Mouse (Mus musculus) limb, embryonic 14.5 days (tissue): ENCODE results near the gene Anks1. TPM values are rescaled to one million over a fixed set of nuclear protein-coding genes. Genes with fewer than 3 reads are reported as not detected.

Experiments used
- ATAC-seq: fragments of 200-750 bp; cut with Nextera tagmentation; 2 replicates; pipeline ENCODE4 v1.8.0; 2017; ENCODE audit warnings: low read depth, moderate number of reproducible peaks, moderate TSS enrichment; ENCODE audit not compliant: low FRiP score
- DNase-seq: peaks from one replicate; pipeline ENCODE4 v3.0.0-alpha.2; 2015; ENCODE audit warnings: low spot score
- H3K27ac ChIP-seq: fragments of 300-500 bp; sonication (generic); replicated peaks from 2 replicates; pipeline ENCODE4 v1.5.1; 2014; ENCODE audit warnings: low read depth, mild to moderate bottlenecking, low read length, moderate library complexity, mixed read lengths
- H3K27me3 ChIP-seq: fragments of 300-500 bp; sonication (generic); 2 replicates; pipeline ENCODE4 v1.6.1; 2014; ENCODE audit warnings: low read length, mixed read lengths; ENCODE audit not compliant: control insufficient read depth, insufficient read depth
- H3K36me3 ChIP-seq: fragments of 300-500 bp; sonication (generic); 2 replicates; pipeline ENCODE4 v1.6.1; 2014; ENCODE audit warnings: mild to moderate bottlenecking, low read length, moderate library complexity, mixed read lengths; ENCODE audit not compliant: control insufficient read depth, insufficient read depth
- H3K4me1 ChIP-seq: fragments of 300-500 bp; sonication (generic); 2 replicates; pipeline ENCODE4 v1.6.1; 2014; ENCODE audit warnings: antibody characterized with exemption, low read length, mixed read lengths; ENCODE audit not compliant: control insufficient read depth, insufficient read depth
- H3K4me2 ChIP-seq: fragments of 300-500 bp; sonication (generic); replicated peaks from 2 replicates; pipeline ENCODE4 v1.6.1; 2014; ENCODE audit warnings: low read depth, mild to moderate bottlenecking, low read length, moderate library complexity; ENCODE audit not compliant: severe bottlenecking
- H3K4me3 ChIP-seq: fragments of 300-500 bp; sonication (generic); replicated peaks from 2 replicates; pipeline ENCODE4 v1.5.1; 2014; ENCODE audit warnings: low read length
- H3K9ac ChIP-seq: fragments of 300-500 bp; sonication (generic); 2 replicates; pipeline ENCODE4 v1.6.1; 2014; ENCODE audit warnings: mild to moderate bottlenecking, low read depth, low read length, moderate library complexity; ENCODE audit not compliant: severe bottlenecking
- H3K9me3 ChIP-seq: fragments of 300-500 bp; sonication (generic); 2 replicates; pipeline ENCODE4 v1.6.1; 2016; ENCODE audit warnings: low read length; ENCODE audit not compliant: control insufficient read depth
- POLR2A ChIP-seq: fragments of 200-500 bp; IDR thresholded peaks from 2 replicates; pipeline ENCODE4 v1.8.0; 2012; ENCODE audit warnings: inconsistent platforms, mild to moderate bottlenecking, moderate library complexity, borderline replicate concordance; ENCODE audit not compliant: insufficient read depth, insufficient read length; ENCODE audit errors: extremely low read depth
- WGBS: fragments of 180-500 bp; shearing (Covaris S2); extraction: QIAGEN DNeasy Blood & Tissue Kit; methylation state at CpG from one replicate; pipeline ENCODE4 v1.1.7; 2014; 5-methylcytosine and 5-hydroxymethylcytosine counted together
- polyA plus RNA-seq, 2 experiments: library from polyadenylated mRNA; depleted of rRNA in 1 of 2; stranded (reverse) in 1 of 2; unstranded in 1 of 2; fragments of >200 nt; fragmentation: Nextera tagmentation in 1 of 2; extraction: Ambion mirVana in 1 of 2; gene quantifications; 2 replicates each; pipeline versions ENCODE4 v1.2.1 to v1.2.3; 2012 to 2014

Anks1 gene
- polyA plus RNA-seq, 2 experiments, result 14.6 to 40.6 TPM

DNA sequence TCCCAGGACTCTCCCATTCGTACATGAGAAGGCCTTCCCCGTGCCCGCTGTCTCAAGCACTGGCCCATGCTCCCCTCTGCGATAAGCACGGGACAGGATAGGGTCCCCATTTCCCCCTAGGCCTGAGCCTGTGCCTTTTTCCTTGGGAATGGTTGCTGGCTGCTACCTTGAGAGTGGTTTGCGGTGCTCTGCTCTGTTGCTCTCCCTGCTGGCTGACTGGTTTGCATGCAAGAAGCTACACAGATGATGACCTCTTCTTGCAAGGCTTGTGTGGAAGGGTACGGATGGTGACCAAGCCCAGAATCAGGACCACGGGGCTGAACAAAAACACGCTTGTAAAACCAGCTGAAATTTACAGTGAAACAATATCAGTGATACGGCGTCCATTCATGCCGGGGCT, 75.3 kb downstream of the Anks1 start:
- Histone ChIP-seq H3K36me3 (peaks cover 40% of the 10 kb centered on the region), H3K4me2 (no peak overlapping the region), H3K27ac (no peak overlapping the region), H3K9ac (no peak overlapping the region), H3K4me1 (no peaks in the 10 kb centered on the region), H3K27me3 (no peaks in the 10 kb centered on the region), H3K9me3 (no peaks in the 10 kb centered on the region), H3K4me3 (no peak overlapping the region)
- DNase-seq (no peak), ATAC-seq (no peak)
- TF ChIP-seq POLR2A, result no peak
- 94% methylated on average over 12 of the region's 12 CpGs for WGBS

DNA sequence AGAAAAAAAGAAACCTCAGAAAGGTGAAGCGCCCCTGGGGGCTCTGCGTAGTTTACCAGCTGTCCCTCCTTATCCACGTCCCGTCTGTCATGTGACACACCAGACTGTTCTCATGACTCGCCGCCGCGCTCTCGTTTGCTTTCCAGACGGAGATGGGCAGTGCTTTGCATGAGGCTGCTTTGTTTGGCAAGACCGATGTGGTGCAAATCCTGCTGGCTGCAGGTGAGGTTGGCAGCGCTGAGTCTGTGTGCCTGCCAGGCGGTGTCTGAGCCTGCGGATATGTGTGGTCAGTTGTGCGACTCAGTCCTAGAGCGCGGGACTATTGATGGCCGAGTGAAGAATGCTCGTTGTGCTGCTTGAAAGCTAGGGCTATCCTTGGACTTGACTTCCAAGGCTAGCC, 77.0 kb downstream of the Anks1 start:
- H3K27me3 ChIP-seq, result no peaks in the 10 kb centered on the region
- H3K4me1 ChIP-seq, result no peaks in the 10 kb centered on the region
- no peak for TF ChIP-seq POLR2A
- DNase-seq (no peak), ATAC-seq (no peak)
- H3K36me3 ChIP-seq, result peaks cover 55% of the 10 kb centered on the region
- H3K4me3 ChIP-seq, result no peak overlapping the region
- H3K9ac ChIP-seq, result no peak overlapping the region
- H3K4me2 ChIP-seq, result no peak overlapping the region
- H3K9me3 ChIP-seq, result no peaks in the 10 kb centered on the region
- H3K27ac ChIP-seq, result no peak overlapping the region
- WGBS, result 93% methylated on average over 19 of the region's 19 CpGs

DNA sequence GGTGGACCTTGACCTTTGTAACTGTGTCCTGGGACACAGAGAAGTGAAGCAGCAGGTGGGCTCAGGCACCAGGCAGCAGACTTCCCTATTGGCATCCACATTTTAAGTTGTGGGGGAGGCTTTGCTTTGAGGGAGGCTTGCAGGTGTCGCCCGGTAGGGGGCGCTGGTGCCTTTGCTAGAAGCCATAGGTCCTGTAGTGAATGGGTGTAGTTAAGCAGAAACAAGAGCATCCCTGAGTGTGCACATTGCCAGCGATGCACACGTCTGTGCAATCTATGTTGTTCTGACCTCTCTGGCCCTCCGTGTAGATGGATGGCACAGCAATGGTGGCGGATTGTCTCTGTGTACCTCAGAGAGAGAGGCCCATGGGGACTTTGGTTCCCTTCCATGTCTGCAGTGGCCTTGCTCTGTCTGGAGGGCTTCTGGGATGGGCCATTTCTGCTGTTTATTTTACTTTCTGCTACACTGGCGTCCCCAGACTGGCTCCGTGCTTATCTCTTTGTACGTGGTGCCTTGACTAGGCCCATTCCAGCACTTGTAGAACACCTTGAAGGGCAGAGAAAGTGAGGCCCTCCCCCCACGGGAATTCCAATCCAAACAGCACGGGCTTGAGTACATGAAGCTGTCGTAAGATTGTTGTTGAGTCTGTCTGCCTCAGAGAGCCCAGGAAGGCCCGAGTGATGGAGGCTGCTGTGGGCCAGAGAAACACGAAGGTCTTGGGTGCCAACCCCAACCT, 80.9 kb downstream of the Anks1 start:
- Histone ChIP-seq H3K4me2 (no peak overlapping the region), H3K4me1 (no peaks in the 10 kb centered on the region), H3K27ac (no peak overlapping the region), H3K9ac (no peak overlapping the region), H3K36me3 (peaks cover 79% of the 10 kb centered on the region), H3K9me3 (no peaks in the 10 kb centered on the region), H3K4me3 (no peak overlapping the region), H3K27me3 (no peaks in the 10 kb centered on the region)
- peak; percentile 84 for DNase-seq
- WGBS, result 46% methylated on average over 15 of the region's 15 CpGs
- ATAC-seq, result peak; percentile 60
- TF ChIP-seq POLR2A, result no peak

DNA sequence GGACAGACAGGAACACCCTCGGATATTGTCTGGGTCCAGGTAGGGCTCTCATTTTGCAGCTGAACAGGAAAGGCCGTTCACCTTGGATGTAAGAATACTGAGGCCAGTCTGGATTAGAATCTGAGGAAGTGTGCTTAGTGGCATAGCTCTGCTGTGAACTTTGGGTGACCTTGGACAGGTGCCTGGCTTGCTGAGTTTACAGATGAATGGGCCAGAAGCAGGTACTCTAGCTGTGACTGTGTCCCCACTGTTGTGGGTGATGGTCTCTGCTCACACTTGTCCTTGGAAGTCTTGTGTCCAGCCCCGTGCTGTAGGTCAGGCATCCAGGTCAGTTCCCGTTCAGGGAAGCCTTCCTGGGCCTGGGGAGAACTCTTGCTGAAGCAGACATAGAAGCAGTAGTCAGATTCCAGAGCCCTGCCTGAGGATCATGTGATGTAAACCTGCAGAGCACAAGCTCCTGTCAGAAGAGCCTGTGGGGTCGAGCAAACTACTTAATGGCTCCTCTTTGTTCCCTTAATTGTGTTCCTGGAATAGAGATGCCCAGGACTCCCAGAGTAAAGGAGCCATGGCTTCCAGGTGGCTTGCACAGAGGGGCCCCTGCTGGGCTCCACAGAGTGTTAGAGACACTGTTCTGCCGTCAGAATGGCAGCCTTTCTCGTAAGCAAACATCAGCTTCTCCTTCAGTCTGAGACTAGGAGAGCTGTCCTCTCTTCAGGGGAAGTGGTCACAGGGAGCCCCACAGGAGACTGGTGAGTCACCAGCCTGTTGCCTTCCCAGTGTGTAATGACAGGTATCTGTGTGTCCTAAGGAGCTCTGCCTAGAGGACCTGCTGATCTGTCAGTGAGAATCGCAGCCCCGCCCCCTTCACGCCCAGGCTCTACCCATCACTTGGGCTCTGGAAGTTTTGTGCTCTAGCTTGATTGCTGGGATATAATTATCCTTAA, 85.2 kb downstream of the Anks1 start:
- no peak overlapping the region for H3K27ac ChIP-seq
- no peak for ATAC-seq
- 58% methylated on average over 10 of the region's 10 CpGs for WGBS
- no peaks in the 10 kb centered on the region for H3K4me1 ChIP-seq
- no peak for DNase-seq
- H3K9me3 ChIP-seq, result no peaks in the 10 kb centered on the region
- H3K36me3 ChIP-seq, result peaks cover 66% of the 10 kb centered on the region
- H3K9ac ChIP-seq, result no peak overlapping the region
- H3K4me2 ChIP-seq, result no peak overlapping the region
- no peaks in the 10 kb centered on the region for H3K27me3 ChIP-seq
- TF ChIP-seq POLR2A, result no peak
- no peak overlapping the region for H3K4me3 ChIP-seq

DNA sequence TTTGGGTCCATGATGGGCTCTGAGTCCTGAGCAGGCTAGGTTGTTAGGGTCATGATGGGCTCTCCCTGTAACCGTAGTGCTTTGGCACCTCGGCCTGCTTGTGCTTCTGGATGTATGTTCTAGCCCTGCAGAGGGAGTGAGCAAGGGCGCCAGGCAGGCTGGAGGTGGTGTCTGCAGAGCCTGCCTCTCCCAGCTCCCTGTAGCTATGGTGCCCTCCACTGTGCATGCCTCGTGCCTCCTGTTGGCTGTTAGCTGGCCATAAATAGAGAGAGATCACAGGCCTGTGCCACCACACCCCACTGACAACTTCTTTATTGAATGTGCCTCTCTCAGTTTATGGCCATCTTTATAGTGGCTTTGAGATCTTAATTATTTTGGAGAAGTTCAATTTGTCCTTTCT, 87.2 kb downstream of the Anks1 start:
- no peak for DNase-seq
- H3K9me3 ChIP-seq, result no peaks in the 10 kb centered on the region
- H3K27ac ChIP-seq, result no peak overlapping the region
- no peak for TF ChIP-seq POLR2A
- ATAC-seq, result no peak
- H3K4me2 ChIP-seq, result no peak overlapping the region
- H3K4me3 ChIP-seq, result no peak overlapping the region
- no peaks in the 10 kb centered on the region for H3K27me3 ChIP-seq
- 0 out of 2 replicates have a peak, but pooled peaks cover 3% of the 10 kb centered on the region for H3K4me1 ChIP-seq
- no peak overlapping the region for H3K9ac ChIP-seq
- WGBS, result 51% methylated on average over 4 of the region's 4 CpGs
- H3K36me3 ChIP-seq, result peaks cover 55% of the 10 kb centered on the region
